Mouse (Mus musculus) heart, adult 2 months (tissue): ENCODE results near the gene Gm45021.

ENCODE experiments used
- CTCF ChIP-seq: fragments of 200-600 bp; IDR thresholded peaks from 2 replicates; pipeline ENCODE4 v1.8.1; 2022; ENCODE audit warnings: antibody characterized with exemption, mild to moderate bottlenecking, moderate library complexity
- EP300 ChIP-seq: fragments of 200-500 bp; IDR thresholded peaks from 2 replicates; pipeline ENCODE4 v1.6.1; 2011; ENCODE audit warnings: low read depth, low read length, control low read depth; ENCODE audit not compliant: insufficient read depth
- POLR2A ChIP-seq: fragments of 200-500 bp; IDR thresholded peaks from 2 replicates; pipeline ENCODE4 v1.6.1; 2011; ENCODE audit warnings: mild to moderate bottlenecking, low read depth, low read length, control low read depth; ENCODE audit not compliant: insufficient read depth

- no peak for TF ChIP-seq POLR2A
- TF ChIP-seq CTCF, result no peak
- TF ChIP-seq EP300, result no peak
These were observed 18.7 kb downstream of the Gm45021 start for GRCm38 (mm10) chr6:48608124-48608523.
